Mouse (Mus musculus): Measurements from ENCODE around the gene Ppa2. TPM values are rescaled to one million over a fixed set of nuclear protein-coding genes. Genes with fewer than 3 reads are reported as not detected.

Gene Ppa2
- polyA plus RNA-seq, 1 experiment from 2014 or later: 91.7 TPM

DNA sequence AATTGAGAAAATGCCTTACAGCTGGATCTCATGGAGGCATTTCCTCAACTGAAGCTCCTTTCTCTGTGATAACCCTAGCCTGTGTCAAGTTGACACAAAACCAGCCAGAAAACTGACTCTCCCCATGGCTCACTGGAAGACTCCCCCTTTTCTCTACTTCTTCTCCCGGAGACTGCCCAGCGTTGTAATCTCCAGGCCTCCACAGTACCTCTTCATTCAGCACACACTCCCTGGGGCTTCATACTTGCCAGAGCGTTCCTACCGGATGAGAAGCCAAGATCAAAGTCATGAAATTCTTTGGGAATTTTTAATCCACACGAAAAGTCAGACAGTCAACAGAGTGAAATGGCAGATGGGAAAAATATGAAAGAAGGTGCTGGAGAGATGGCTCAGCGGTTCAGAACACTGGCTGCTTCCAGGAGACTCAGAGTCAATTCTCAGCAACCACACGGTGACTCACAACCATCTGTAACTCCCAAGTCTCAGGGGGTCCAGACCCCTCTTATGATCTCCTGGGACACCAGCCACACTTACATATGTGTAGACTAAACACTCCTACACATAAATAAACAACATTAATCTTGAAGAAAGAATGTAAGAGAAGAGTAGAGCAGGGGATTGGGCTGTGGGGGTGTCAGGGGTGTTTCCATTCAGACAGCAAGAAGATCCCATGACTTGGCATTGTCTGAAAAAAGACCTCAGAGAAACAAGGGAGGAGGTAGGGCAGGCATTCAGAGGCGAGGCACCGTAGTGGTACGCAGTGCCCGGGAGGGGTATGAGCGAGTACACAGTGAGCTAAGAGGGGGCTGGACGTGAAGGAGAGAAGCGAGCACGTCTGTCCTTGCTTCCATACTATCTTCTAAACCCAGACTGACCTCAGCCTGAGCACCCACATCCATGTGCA lies 23.6 kb downstream of the Ppa2 start:
- H3K9ac ChIP-seq (replicated peaks; ENCODE audit: low read depth, low read length): no peak overlapping the region
- no peaks in the 10 kb centered on the region for H3K9me3 ChIP-seq (ENCODE audit: control insufficient read depth, low read depth, low read length)
- H3K4me1 ChIP-seq (ENCODE audit: control insufficient read depth, insufficient read depth, low read length): 0 out of 2 replicates have a peak, but pooled peaks cover 6% of the 10 kb centered on the region
- no peak for ATAC-seq (ENCODE audit: insufficient number of reproducible peaks, insufficient read depth, low FRiP score, low read depth)
- no peak overlapping the region for H3K4me2 ChIP-seq (replicated peaks; ENCODE audit: low read depth, low read length)
- no peak overlapping the region for H3K27ac ChIP-seq (ENCODE audit: low read length)
- no peaks in the 10 kb centered on the region for H3K36me3 ChIP-seq (ENCODE audit: control insufficient read depth, insufficient read depth, low read length)
- WGBS: 82% methylated on average over 15 of the region's 15 CpGs
- H3K27me3 ChIP-seq (ENCODE audit: control insufficient read depth, insufficient read depth, low read length): no peaks in the 10 kb centered on the region
- H3K4me3 ChIP-seq (ENCODE audit: low read depth, low read length): no peak overlapping the region

DNA sequence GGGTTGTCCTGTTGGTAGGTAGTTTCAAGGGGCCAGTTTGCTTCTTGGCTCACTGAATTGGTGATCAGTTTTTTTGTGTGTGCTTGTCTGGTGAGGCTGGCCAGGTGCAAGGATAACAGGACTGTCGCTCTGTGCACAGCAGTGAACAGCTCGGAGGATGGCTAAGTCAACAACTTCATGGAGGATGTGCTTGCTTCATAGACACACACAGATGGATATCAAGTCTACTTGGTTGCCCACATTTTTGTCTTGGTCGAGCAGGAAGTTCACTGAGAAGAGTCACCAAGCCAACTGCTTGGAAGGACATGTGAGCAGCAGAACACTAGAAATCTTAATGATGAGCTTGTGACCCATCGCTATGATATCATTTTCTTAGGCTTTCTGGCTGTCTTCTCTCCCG lies 24.8 kb downstream of the Ppa2 start:
- no peaks in the 10 kb centered on the region for H3K36me3 ChIP-seq (ENCODE audit: control insufficient read depth, insufficient read depth, low read length)
- no peak overlapping the region for H3K4me3 ChIP-seq (ENCODE audit: low read depth, low read length)
- H3K9me3 ChIP-seq (ENCODE audit: control insufficient read depth, low read depth, low read length): no peaks in the 10 kb centered on the region
- H3K27me3 ChIP-seq (ENCODE audit: control insufficient read depth, insufficient read depth, low read length): no peaks in the 10 kb centered on the region
- no peak overlapping the region for H3K9ac ChIP-seq (replicated peaks; ENCODE audit: low read depth, low read length)
- no peak overlapping the region for H3K27ac ChIP-seq (ENCODE audit: low read length)
- 85% methylated on average over 5 of the region's 5 CpGs for whole genome bisulfite sequencing
- no peak for ATAC-seq (ENCODE audit: insufficient number of reproducible peaks, insufficient read depth, low FRiP score, low read depth)
- 0 out of 2 replicates have a peak, but pooled peaks cover 6% of the 10 kb centered on the region for H3K4me1 ChIP-seq (ENCODE audit: control insufficient read depth, insufficient read depth, low read length)
- no peak overlapping the region for H3K4me2 ChIP-seq (replicated peaks; ENCODE audit: low read depth, low read length)

DNA sequence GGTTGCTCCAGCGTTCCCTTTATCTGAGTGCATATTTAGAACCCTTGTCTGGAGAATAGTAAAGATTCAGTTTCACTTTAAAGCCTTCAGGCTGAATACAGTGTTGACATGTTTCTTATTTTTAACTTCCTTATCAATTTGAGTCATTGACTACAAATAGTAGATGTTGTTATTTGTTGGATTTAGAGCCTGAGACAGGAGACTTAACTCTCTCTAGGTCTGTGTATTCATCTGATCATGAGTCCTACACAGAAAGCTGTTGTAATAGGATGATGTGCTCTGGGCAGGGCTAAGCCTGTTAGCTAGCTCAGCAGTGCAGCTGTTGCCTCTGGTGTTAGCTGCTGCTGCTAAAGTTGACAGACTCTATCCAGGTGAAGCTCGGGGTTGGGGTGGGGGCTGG lies 25.3 kb downstream of the Ppa2 start:
- Histone ChIP-seq H3K27me3 (ENCODE audit: control insufficient read depth, insufficient read depth, low read length) (no peaks in the 10 kb centered on the region), H3K9ac (replicated peaks; ENCODE audit: low read depth, low read length) (no peak overlapping the region), H3K9me3 (ENCODE audit: control insufficient read depth, low read depth, low read length) (no peaks in the 10 kb centered on the region), H3K4me1 (ENCODE audit: control insufficient read depth, insufficient read depth, low read length) (0 out of 2 replicates have a peak, but pooled peaks cover 6% of the 10 kb centered on the region), H3K27ac (ENCODE audit: low read length) (no peak overlapping the region), H3K36me3 (ENCODE audit: control insufficient read depth, insufficient read depth, low read length) (no peaks in the 10 kb centered on the region; the same call in 1 of the 2 replicates), H3K4me2 (replicated peaks; ENCODE audit: low read depth, low read length) (no peak overlapping the region), H3K4me3 (ENCODE audit: low read depth, low read length) (no peak overlapping the region)
- ATAC-seq (ENCODE audit: insufficient number of reproducible peaks, insufficient read depth, low FRiP score, low read depth): no peak
- WGBS: 84% methylated on average over 2 of the region's 2 CpGs

DNA sequence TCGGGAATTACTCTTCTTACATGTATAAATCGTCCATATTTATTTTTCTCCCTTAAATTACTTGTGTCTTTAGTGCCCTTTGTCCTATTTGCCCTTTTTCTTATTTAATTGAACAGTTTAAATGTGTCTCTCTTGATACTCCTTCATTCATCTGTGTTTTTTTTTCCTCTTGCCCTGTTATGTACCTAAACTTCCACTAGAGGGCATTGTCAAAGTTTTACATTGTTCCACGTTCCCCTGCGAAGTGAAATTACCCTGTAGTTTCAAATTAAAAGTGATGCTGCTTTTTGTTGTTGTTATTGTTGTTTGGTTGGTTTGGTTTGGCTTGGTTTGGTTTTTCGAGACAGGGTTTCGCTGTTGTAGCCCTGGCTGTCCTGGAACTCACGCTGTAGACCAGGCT lies 26.5 kb downstream of the Ppa2 start:
- Histone ChIP-seq H3K4me2 (replicated peaks; ENCODE audit: low read depth, low read length) (no peak overlapping the region), H3K27me3 (ENCODE audit: control insufficient read depth, insufficient read depth, low read length) (no peaks in the 10 kb centered on the region), H3K27ac (ENCODE audit: low read length) (no peak overlapping the region), H3K36me3 (ENCODE audit: control insufficient read depth, insufficient read depth, low read length) (peaks cover 2% of the 10 kb centered on the region; the same call in 1 of the 2 replicates), H3K4me3 (ENCODE audit: low read depth, low read length) (no peak overlapping the region), H3K9me3 (ENCODE audit: control insufficient read depth, low read depth, low read length) (no peaks in the 10 kb centered on the region), H3K4me1 (ENCODE audit: control insufficient read depth, insufficient read depth, low read length) (0 out of 2 replicates have a peak, but pooled peaks cover 6% of the 10 kb centered on the region), H3K9ac (replicated peaks; ENCODE audit: low read depth, low read length) (no peak overlapping the region)
- ATAC-seq (ENCODE audit: insufficient number of reproducible peaks, insufficient read depth, low FRiP score, low read depth): no peak
- 80% methylated on average over 7 of the region's 7 CpGs for WGBS

DNA sequence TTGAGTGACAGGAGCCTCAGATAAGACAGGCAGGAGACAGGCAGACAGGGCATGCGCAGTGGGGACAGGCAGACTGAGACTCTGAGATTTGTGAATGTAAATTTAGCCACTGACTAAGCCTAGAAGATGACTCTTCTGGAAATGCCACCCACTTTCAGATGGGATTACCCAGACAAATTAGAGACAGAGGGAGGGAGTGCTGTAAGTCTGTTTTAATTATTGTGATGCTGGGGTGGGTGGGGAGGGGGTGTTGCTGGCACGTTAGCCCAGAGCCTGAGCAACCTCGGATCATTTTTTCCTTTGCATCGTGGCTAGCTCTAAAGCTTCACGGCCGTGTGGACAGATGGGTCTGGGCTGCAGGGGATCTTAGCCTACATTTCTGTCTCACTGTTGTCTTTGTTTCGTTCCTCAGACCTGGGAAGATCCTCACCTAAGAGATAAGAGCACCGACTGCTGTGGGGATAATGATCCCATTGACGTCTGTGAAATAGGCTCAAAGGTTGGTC lies 29.0 kb downstream of the Ppa2 start:
- 56% methylated on average over 9 of the region's 9 CpGs for WGBS
- Histone ChIP-seq H3K9me3 (ENCODE audit: control insufficient read depth, low read depth, low read length) (no peaks in the 10 kb centered on the region), H3K36me3 (ENCODE audit: control insufficient read depth, insufficient read depth, low read length) (peaks cover 2% of the 10 kb centered on the region; the same call in 1 of the 2 replicates), H3K27me3 (ENCODE audit: control insufficient read depth, insufficient read depth, low read length) (no peaks in the 10 kb centered on the region), H3K9ac (replicated peaks; ENCODE audit: low read depth, low read length) (no peak overlapping the region), H3K4me3 (ENCODE audit: low read depth, low read length) (no peak overlapping the region), H3K4me1 (ENCODE audit: control insufficient read depth, insufficient read depth, low read length) (0 out of 2 replicates have a peak, but pooled peaks cover 4% of the 10 kb centered on the region), H3K27ac (ENCODE audit: low read length) (no peak overlapping the region), H3K4me2 (replicated peaks; ENCODE audit: low read depth, low read length) (no peak overlapping the region)
- no peak for ATAC-seq (ENCODE audit: insufficient number of reproducible peaks, insufficient read depth, low FRiP score, low read depth)

DNA sequence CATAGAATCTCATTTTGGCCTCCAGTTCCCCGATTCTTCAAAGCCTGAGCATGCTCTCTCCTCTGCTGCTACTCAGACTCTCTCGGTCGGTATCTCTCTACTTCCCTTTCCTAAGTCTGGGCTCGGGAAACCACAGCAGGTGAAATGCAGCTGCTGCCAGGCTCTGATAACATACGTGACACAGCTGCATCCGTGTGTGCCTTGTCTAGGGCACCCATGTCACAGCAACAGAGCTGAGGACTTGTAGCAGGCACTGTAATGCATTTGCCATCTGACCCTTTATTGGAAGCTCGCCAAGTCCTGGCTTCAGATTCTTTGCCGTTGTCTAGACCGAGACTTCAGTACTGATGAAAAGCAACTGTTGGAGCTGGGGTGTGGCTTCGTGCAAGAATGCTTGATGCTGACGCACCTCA lies 29.5 kb downstream of the Ppa2 start:
- no peaks in the 10 kb centered on the region for H3K4me1 ChIP-seq (ENCODE audit: control insufficient read depth, insufficient read depth, low read length)
- WGBS: 18% methylated on average over 11 of the region's 11 CpGs
- peaks cover 2% of the 10 kb centered on the region; the same call in 1 of the 2 replicates for H3K36me3 ChIP-seq (ENCODE audit: control insufficient read depth, insufficient read depth, low read length)
- ATAC-seq (ENCODE audit: insufficient number of reproducible peaks, insufficient read depth, low FRiP score, low read depth): peak; percentile 73; the same call in 1 of the 2 replicates
- no peaks in the 10 kb centered on the region for H3K9me3 ChIP-seq (ENCODE audit: control insufficient read depth, low read depth, low read length)
- H3K4me2 ChIP-seq (replicated peaks; ENCODE audit: low read depth, low read length): no peak overlapping the region
- no peak overlapping the region for H3K9ac ChIP-seq (replicated peaks; ENCODE audit: low read depth, low read length)
- no peaks in the 10 kb centered on the region for H3K27me3 ChIP-seq (ENCODE audit: control insufficient read depth, insufficient read depth, low read length)
- no peak overlapping the region for H3K4me3 ChIP-seq (ENCODE audit: low read depth, low read length)
- no peak overlapping the region for H3K27ac ChIP-seq (ENCODE audit: low read length)

DNA sequence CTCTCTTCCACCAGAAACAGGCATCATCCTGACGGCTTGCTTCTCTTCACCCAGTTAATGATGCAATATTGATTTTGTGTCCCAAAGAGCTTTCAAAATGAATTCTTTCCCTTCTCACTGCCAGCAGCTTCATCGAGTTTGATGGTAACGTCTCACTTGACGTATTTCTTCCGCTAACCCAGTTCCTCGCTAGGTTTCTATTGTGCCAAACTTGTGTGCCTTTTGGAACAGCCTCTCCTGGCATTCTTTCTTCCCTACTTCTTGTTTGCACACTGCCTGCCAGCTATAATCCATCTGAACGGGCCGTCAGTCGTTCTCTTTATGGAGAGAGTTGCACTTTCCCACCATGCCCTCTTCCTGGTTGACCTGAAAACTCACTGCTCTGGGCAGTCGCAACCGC lies 31.2 kb downstream of the Ppa2 start:
- Histone ChIP-seq H3K9ac (replicated peaks; ENCODE audit: low read depth, low read length) (no peak overlapping the region), H3K36me3 (ENCODE audit: control insufficient read depth, insufficient read depth, low read length) (peaks cover 2% of the 10 kb centered on the region; the same call in 1 of the 2 replicates), H3K27ac (ENCODE audit: low read length) (no peak overlapping the region), H3K27me3 (ENCODE audit: control insufficient read depth, insufficient read depth, low read length) (no peaks in the 10 kb centered on the region), H3K9me3 (ENCODE audit: control insufficient read depth, low read depth, low read length) (no peaks in the 10 kb centered on the region), H3K4me2 (replicated peaks; ENCODE audit: low read depth, low read length) (no peak overlapping the region), H3K4me1 (ENCODE audit: control insufficient read depth, insufficient read depth, low read length) (no peaks in the 10 kb centered on the region), H3K4me3 (ENCODE audit: low read depth, low read length) (no peak overlapping the region)
- no peak for ATAC-seq (ENCODE audit: insufficient number of reproducible peaks, insufficient read depth, low FRiP score, low read depth)
- 86% methylated on average over 11 of the region's 11 CpGs for WGBS

DNA sequence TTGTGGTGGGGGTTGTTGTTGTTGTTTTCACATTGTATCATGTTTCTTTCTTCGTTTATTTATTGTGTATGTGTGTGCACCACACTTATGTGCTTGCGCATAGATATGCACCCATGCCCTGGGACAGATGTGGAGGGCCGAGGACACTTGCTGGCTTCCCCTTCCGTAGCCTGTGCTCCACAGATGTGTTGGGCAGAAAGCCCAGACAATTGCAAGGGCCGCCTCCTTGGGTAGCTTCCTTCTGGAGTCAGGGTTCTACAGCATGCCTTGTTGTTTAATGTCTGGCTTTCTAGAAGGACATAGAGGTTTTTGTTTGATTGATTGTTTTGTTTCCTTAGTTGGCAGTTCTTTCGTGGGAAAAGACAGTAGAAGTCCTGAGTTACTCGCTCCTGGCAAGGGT lies 37.6 kb downstream of the Ppa2 start:
- Histone ChIP-seq H3K4me2 (replicated peaks; ENCODE audit: low read depth, low read length) (no peak overlapping the region), H3K27me3 (ENCODE audit: control insufficient read depth, insufficient read depth, low read length) (no peaks in the 10 kb centered on the region), H3K9me3 (ENCODE audit: control insufficient read depth, low read depth, low read length) (no peaks in the 10 kb centered on the region), H3K36me3 (ENCODE audit: control insufficient read depth, insufficient read depth, low read length) (no peaks in the 10 kb centered on the region), H3K9ac (replicated peaks; ENCODE audit: low read depth, low read length) (no peak overlapping the region), H3K27ac (ENCODE audit: low read length) (no peak overlapping the region), H3K4me3 (ENCODE audit: low read depth, low read length) (no peak overlapping the region), H3K4me1 (ENCODE audit: control insufficient read depth, insufficient read depth, low read length) (no peaks in the 10 kb centered on the region)
- WGBS: 73% methylated on average over 7 of the region's 7 CpGs
- no peak for ATAC-seq (ENCODE audit: insufficient number of reproducible peaks, insufficient read depth, low FRiP score, low read depth)
